Mouse (Mus musculus): ENCODE results near the gene Gm20388. TPM values are rescaled to one million over a fixed set of nuclear protein-coding genes. Genes with fewer than 3 reads are reported as not detected.
A peak's percentile ranks its signal among the peaks of the same experiment; 100 is the strongest.

The Gm20388 gene
- polyA plus RNA-seq, 1 experiment from 2014 or later: not detected

DNA sequence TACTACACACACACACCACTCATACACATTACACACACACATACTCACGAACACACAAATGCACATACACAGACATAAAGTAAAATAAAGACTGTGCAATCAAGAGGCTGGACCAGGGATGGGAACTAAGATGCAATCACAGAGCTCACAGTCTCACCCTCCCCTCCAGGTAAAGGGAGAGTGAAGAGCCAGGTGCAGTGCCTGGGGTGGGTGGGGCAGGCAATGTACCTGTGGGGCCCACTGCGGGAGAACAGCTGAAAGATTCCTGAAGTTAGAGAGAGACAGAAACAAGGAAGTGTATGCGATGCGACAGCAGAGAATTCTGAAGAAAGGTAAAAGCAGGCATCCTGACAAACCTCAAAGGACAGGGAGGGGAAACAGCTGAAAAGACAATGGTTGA, 3884.1 kb downstream of the Gm20388 start:
- H3K9ac ChIP-seq (ENCODE audit: low read length): no peak overlapping the region
- no peak overlapping the region for H3K4me3 ChIP-seq (ENCODE audit: low read depth, low read length)
- ATAC-seq (ENCODE audit: insufficient number of reproducible peaks, low FRiP score, low TSS enrichment, low read depth): no peak
- H3K27me3 ChIP-seq (ENCODE audit: control insufficient read depth, insufficient read depth, low read length): no peaks in the 10 kb centered on the region
- no peaks in the 10 kb centered on the region for H3K36me3 ChIP-seq (ENCODE audit: control insufficient read depth, insufficient read depth, low read length)
- H3K4me2 ChIP-seq (ENCODE audit: low read depth, severe bottlenecking): no peak overlapping the region
- no peaks in the 10 kb centered on the region for H3K9me3 ChIP-seq (ENCODE audit: control insufficient read depth, low read length)
- 86% methylated on average over 4 of the region's 4 CpGs for WGBS
- H3K4me1 ChIP-seq (ENCODE audit: control insufficient read depth, insufficient read depth, low read length): no peaks in the 10 kb centered on the region
- H3K27ac ChIP-seq (replicated peaks; ENCODE audit: low read depth, low read length): no peak overlapping the region
- DNase-seq (ENCODE audit: low spot score): no peak

GRCm38 (mm10) chr8:123796758-123797157, 3886.1 kb downstream of the Gm20388 start:
- Histone ChIP-seq H3K27ac (replicated peaks; ENCODE audit: low read depth, low read length) (no peak overlapping the region), H3K4me2 (ENCODE audit: low read depth, severe bottlenecking) (no peak overlapping the region), H3K4me1 (ENCODE audit: control insufficient read depth, insufficient read depth, low read length) (no peaks in the 10 kb centered on the region), H3K9me3 (ENCODE audit: control insufficient read depth, low read length) (no peaks in the 10 kb centered on the region), H3K9ac (ENCODE audit: low read length) (no peak overlapping the region), H3K27me3 (ENCODE audit: control insufficient read depth, insufficient read depth, low read length) (no peaks in the 10 kb centered on the region), H3K4me3 (ENCODE audit: low read depth, low read length) (no peak overlapping the region), H3K36me3 (ENCODE audit: control insufficient read depth, insufficient read depth, low read length) (no peaks in the 10 kb centered on the region)
- DNase-seq (ENCODE audit: low spot score) (no peak), ATAC-seq (ENCODE audit: insufficient number of reproducible peaks, low FRiP score, low TSS enrichment, low read depth) (no peak)
- 48% methylated on average over 4 of the region's 4 CpGs for WGBS

DNA sequence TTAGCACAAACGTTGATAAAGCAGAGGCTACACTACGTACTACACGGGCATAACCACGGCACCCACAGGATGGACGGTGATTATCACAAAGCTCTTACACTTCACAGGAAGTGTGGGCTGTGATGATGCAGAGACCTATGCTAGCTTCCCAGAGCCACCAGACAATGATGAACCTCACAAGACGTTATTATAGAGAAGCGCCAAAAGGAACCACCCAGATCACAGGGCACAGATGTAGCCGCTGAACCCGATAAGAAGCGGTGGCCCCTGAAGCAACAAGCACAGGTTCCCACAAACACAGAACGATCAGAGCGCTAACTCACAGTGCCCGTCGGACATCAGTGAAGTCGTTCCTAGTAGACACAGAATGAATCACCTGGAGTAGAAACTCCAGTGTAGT, 3887.3 kb downstream of the Gm20388 start:
- no peak overlapping the region for H3K4me2 ChIP-seq (ENCODE audit: low read depth, severe bottlenecking)
- DNase-seq (ENCODE audit: low spot score): no peak
- H3K36me3 ChIP-seq (ENCODE audit: control insufficient read depth, insufficient read depth, low read length): no peaks in the 10 kb centered on the region
- H3K9ac ChIP-seq (ENCODE audit: low read length): no peak overlapping the region
- H3K27me3 ChIP-seq (ENCODE audit: control insufficient read depth, insufficient read depth, low read length): no peaks in the 10 kb centered on the region
- ATAC-seq (ENCODE audit: insufficient number of reproducible peaks, low FRiP score, low TSS enrichment, low read depth): no peak
- no peak overlapping the region for H3K4me3 ChIP-seq (ENCODE audit: low read depth, low read length)
- WGBS: 91% methylated on average over 15 of the region's 15 CpGs
- no peaks in the 10 kb centered on the region for H3K4me1 ChIP-seq (ENCODE audit: control insufficient read depth, insufficient read depth, low read length)
- no peaks in the 10 kb centered on the region for H3K9me3 ChIP-seq (ENCODE audit: control insufficient read depth, low read length)
- no peak overlapping the region for H3K27ac ChIP-seq (replicated peaks; ENCODE audit: low read depth, low read length)

GRCm38 (mm10) chr8:123799434-123799833, 3888.8 kb downstream of the Gm20388 start:
- no peak overlapping the region for H3K9ac ChIP-seq (ENCODE audit: low read length)
- WGBS: 66% methylated on average over 6 of the region's 6 CpGs
- no peaks in the 10 kb centered on the region for H3K36me3 ChIP-seq (ENCODE audit: control insufficient read depth, insufficient read depth, low read length)
- no peaks in the 10 kb centered on the region for H3K9me3 ChIP-seq (ENCODE audit: control insufficient read depth, low read length)
- no peak overlapping the region for H3K4me3 ChIP-seq (ENCODE audit: low read depth, low read length)
- no peak overlapping the region for H3K4me2 ChIP-seq (ENCODE audit: low read depth, severe bottlenecking)
- ATAC-seq (ENCODE audit: insufficient number of reproducible peaks, low FRiP score, low TSS enrichment, low read depth): no peak
- no peak for DNase-seq (ENCODE audit: low spot score)
- no peaks in the 10 kb centered on the region for H3K27me3 ChIP-seq (ENCODE audit: control insufficient read depth, insufficient read depth, low read length)
- H3K27ac ChIP-seq (replicated peaks; ENCODE audit: low read depth, low read length): no peak overlapping the region
- H3K4me1 ChIP-seq (ENCODE audit: control insufficient read depth, insufficient read depth, low read length): no peaks in the 10 kb centered on the region

DNA sequence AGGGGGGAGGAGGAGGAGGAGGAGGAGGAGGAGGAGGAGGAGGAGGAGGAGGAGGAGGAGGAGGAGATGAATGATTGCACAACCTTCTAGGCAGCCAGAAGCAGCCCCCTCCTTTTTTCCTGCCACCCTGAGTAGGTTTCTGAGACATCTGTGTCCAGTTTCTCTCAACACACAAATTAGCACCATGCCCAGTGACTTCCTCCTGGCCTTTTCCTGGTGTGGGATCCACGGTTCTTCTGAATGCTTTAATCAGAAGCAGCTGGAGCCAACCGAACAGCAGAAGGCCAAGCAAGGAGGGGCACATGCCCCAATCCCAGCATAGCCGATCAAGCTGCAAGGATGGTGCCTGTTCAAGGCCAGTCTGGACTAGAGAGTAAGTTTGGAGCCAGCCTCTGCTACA, 3889.2 kb downstream of the Gm20388 start:
- Histone ChIP-seq H3K36me3 (ENCODE audit: control insufficient read depth, insufficient read depth, low read length) (no peaks in the 10 kb centered on the region), H3K4me2 (ENCODE audit: low read depth, severe bottlenecking) (no peak overlapping the region), H3K9me3 (ENCODE audit: control insufficient read depth, low read length) (no peaks in the 10 kb centered on the region), H3K4me1 (ENCODE audit: control insufficient read depth, insufficient read depth, low read length) (no peaks in the 10 kb centered on the region), H3K4me3 (ENCODE audit: low read depth, low read length) (no peak overlapping the region), H3K27ac (replicated peaks; ENCODE audit: low read depth, low read length) (no peak overlapping the region), H3K27me3 (ENCODE audit: control insufficient read depth, insufficient read depth, low read length) (no peaks in the 10 kb centered on the region), H3K9ac (ENCODE audit: low read length) (no peak overlapping the region)
- 9% methylated on average over 3 of the region's 3 CpGs for WGBS
- ATAC-seq (ENCODE audit: insufficient number of reproducible peaks, low FRiP score, low TSS enrichment, low read depth): peak; percentile 60; the same call in 1 of the 2 replicates
- peak; percentile 79 for DNase-seq (ENCODE audit: low spot score)

DNA sequence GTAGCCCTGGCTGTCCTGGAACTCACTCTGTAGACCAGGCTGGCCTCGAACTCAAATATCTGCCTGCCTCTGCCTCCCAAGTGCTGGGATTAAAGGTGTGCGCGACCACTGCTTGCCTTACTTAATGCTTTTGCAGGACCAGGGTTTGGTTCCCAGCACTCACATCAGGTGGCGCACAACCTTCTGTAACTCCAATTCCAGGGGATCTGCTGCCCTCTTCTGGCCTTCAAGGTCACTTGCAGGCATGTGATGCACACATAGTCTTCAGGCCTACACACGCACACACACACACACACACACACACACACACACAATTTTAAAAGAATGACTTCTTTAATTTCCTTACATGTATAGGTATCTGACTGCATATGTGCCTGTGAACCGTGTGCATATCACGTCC, 3890.2 kb downstream of the Gm20388 start:
- 90% methylated on average over 7 of the region's 7 CpGs for WGBS
- H3K9ac ChIP-seq (ENCODE audit: low read length): no peak overlapping the region

DNA sequence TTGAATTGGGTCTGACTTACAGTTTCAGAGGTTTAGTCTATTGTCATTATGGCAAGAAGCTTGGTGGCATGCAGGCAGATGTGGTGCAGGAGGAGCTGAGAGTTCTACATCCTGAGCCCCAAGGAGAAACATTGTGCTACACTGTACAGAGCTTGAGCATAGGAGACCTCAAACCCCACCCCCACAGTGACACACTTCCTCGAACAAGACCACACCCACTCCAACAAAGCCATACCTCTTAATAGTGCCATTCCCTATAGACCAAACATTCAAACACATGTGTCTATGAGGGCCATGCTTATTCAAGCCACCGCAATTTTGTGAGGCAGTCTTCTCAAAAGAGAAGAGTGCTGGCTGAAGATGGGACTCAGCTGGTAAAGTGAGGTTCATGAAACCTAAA, 3890.9 kb downstream of the Gm20388 start:
- peaks cover 7% of the 10 kb centered on the region for H3K4me1 ChIP-seq (ENCODE audit: control insufficient read depth, insufficient read depth, low read length)
- ATAC-seq (ENCODE audit: insufficient number of reproducible peaks, low FRiP score, low TSS enrichment, low read depth): no peak
- WGBS: 95% methylated on average over 2 of the region's 2 CpGs

More for the DNA sequence above, 3890.2 kb downstream of the Gm20388 start:
- no peaks in the 10 kb centered on the region for H3K36me3 ChIP-seq (ENCODE audit: control insufficient read depth, insufficient read depth, low read length)
- H3K4me3 ChIP-seq (ENCODE audit: low read depth, low read length): no peak overlapping the region
- no peaks in the 10 kb centered on the region for H3K9me3 ChIP-seq (ENCODE audit: control insufficient read depth, low read length)
- no peak for ATAC-seq (ENCODE audit: insufficient number of reproducible peaks, low FRiP score, low TSS enrichment, low read depth)
- DNase-seq (ENCODE audit: low spot score): no peak
- no peaks in the 10 kb centered on the region for H3K27me3 ChIP-seq (ENCODE audit: control insufficient read depth, insufficient read depth, low read length)
- peaks cover 5% of the 10 kb centered on the region; the same call in 1 of the 2 replicates for H3K4me1 ChIP-seq (ENCODE audit: control insufficient read depth, insufficient read depth, low read length)
- no peak overlapping the region for H3K4me2 ChIP-seq (ENCODE audit: low read depth, severe bottlenecking)
- H3K27ac ChIP-seq (replicated peaks; ENCODE audit: low read depth, low read length): no peak overlapping the region

DNA sequence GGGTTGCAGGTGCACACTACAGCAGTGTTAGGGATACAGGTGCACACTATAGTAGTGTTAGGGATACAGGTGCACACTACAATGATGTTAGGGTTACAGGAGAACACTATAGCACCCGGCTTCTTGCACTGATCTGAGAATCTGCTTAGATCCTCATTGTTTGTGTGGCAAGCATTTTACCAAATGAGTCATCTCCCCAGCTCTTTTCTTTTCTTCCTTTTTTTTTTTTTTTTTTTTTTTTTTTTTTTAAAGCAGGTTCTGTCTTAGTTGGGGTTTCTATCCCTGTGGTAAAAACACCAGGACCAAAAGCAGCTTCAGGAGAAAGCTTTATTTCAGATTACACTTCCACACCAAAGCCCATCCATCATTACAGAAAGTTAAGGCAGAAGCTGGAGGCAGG, 3893.0 kb downstream of the Gm20388 start:
- no peaks in the 10 kb centered on the region for H3K9me3 ChIP-seq (ENCODE audit: control insufficient read depth, low read length)
- H3K36me3 ChIP-seq (ENCODE audit: control insufficient read depth, insufficient read depth, low read length): no peaks in the 10 kb centered on the region
- ATAC-seq (ENCODE audit: insufficient number of reproducible peaks, low FRiP score, low TSS enrichment, low read depth) (no peak), DNase-seq (ENCODE audit: low spot score) (no peak)
- no peak overlapping the region for H3K27ac ChIP-seq (replicated peaks; ENCODE audit: low read depth, low read length)
- no peak overlapping the region for H3K4me3 ChIP-seq (ENCODE audit: low read depth, low read length)
- no peaks in the 10 kb centered on the region for H3K27me3 ChIP-seq (ENCODE audit: control insufficient read depth, insufficient read depth, low read length)
- peaks cover 19% of the 10 kb centered on the region for H3K4me1 ChIP-seq (ENCODE audit: control insufficient read depth, insufficient read depth, low read length)
- 84% methylated on average over 1 of the region's 1 CpGs for WGBS
- H3K4me2 ChIP-seq (ENCODE audit: low read depth, severe bottlenecking): no peak overlapping the region
- H3K9ac ChIP-seq (ENCODE audit: low read length): no peak overlapping the region

More for the DNA sequence above, 3890.9 kb downstream of the Gm20388 start:
- Histone ChIP-seq H3K27ac (replicated peaks; ENCODE audit: low read depth, low read length) (no peak overlapping the region), H3K4me2 (ENCODE audit: low read depth, severe bottlenecking) (no peak overlapping the region), H3K9ac (ENCODE audit: low read length) (no peak overlapping the region), H3K9me3 (ENCODE audit: control insufficient read depth, low read length) (no peaks in the 10 kb centered on the region), H3K36me3 (ENCODE audit: control insufficient read depth, insufficient read depth, low read length) (no peaks in the 10 kb centered on the region), H3K4me3 (ENCODE audit: low read depth, low read length) (no peak overlapping the region), H3K27me3 (ENCODE audit: control insufficient read depth, insufficient read depth, low read length) (no peaks in the 10 kb centered on the region)
- DNase-seq (ENCODE audit: low spot score): no peak

DNA sequence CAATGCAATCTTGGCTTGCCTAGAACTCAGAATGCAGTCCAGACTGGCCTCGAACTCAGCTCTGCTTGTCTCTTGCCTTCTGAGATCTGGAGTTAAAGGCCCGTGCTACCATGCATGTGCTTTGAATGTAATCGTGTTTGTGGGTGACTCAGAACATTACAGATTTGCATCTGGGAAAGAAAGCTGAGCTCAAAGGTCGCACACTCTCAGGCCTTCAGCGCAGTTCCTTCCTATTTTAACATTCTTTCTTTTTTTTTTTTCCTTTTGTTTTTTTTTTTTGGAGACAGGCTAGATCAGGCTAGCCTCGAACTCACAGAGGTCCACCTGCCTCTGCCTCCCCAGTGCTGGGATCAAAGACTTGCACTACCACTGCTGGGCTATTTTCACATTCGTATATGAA, 3893.9 kb downstream of the Gm20388 start:
- Histone ChIP-seq H3K27ac (replicated peaks; ENCODE audit: low read depth, low read length) (no peak overlapping the region), H3K9me3 (ENCODE audit: control insufficient read depth, low read length) (no peaks in the 10 kb centered on the region), H3K4me3 (ENCODE audit: low read depth, low read length) (no peak overlapping the region), H3K4me2 (ENCODE audit: low read depth, severe bottlenecking) (no peak overlapping the region), H3K27me3 (ENCODE audit: control insufficient read depth, insufficient read depth, low read length) (no peaks in the 10 kb centered on the region), H3K36me3 (ENCODE audit: control insufficient read depth, insufficient read depth, low read length) (no peaks in the 10 kb centered on the region), H3K9ac (ENCODE audit: low read length) (no peak overlapping the region), H3K4me1 (ENCODE audit: control insufficient read depth, insufficient read depth, low read length) (peaks cover 19% of the 10 kb centered on the region)
- DNase-seq (ENCODE audit: low spot score): no peak
- ATAC-seq (ENCODE audit: insufficient number of reproducible peaks, low FRiP score, low TSS enrichment, low read depth): no peak
- 87% methylated on average over 7 of the region's 7 CpGs for WGBS
